Mouse (Mus musculus) frontal cortex, postnatal 25 days (tissue): ENCODE results near the gene Zfpl1.
"Not testable (repeated sequence)": the region's sequence is repeated elsewhere in the genome, so short reads cannot be mapped to it uniquely, and the experiment has no call there.

Experiments used
- DNase-seq, 2 experiments: peaks; one replicate each; pipeline ENCODE4 v3.0.0; 2022; ENCODE audit warnings: low spot score in 2 of 2

Zfpl1 gene

DNA sequence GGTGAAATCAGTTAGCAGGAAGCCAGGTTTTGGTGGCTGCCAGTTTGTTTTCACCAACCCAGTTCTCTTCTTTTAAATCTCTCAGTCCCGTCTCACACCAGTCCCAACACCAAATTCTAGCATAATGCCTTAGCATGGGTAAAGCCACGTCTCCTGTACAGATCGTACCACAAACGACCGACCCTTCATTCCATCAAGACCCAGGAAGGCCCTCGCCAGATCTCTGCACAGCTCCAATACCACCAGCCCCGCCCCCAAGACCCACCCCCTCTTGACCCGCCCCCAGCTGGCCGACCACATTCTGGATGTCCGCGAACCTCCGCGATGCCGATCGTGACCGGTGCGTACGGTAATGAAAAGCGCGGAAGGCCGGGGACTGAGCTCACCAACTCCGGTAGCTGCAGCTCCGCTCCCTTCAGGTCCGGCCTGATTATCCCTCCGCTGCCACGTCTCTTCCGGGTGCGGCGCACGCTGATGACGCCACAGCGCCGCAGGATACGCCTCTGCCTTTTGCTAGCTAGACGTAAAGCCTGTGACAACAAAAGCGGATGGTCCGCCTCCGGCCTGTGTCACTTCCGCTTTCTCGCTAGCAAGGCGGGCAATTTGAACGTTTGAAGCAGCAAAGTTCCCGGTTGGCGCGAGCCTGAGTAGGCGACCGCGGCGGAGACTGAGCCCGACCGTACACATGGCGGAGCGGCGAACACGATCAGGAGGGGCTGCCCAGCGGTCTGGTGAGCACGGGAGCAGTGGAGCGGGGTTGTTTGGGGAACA is at the start of gene Zfpl1, which contains the start of gene Cdca5:
Gene Zfpl1 (minus strand): TSS at position 479 of the 771 bp plus-strand sequence.
Gene Cdca5 (plus strand): TSS at position 506 of the 771 bp plus-strand sequence.
- DNase-seq: peak; percentile 92 to 93

DNA sequence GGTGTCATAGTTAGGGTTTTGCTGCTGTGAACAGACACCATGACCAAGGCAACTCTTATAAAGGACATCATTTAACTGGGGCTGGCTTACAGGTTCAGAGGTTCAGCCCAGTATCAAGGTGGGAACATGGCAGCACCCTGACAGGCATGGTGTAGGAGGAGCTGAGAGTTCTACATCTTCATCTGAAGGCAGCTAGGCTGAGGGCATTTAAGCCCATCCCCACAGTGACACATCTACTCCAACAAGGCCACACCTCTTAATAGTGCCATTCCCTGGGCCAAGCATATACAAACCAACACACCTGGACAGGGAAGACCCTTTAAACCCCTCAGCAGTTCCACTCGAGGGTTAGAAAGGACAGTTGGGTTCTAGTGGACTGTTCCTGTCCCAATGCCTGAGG is 48.4 kb upstream of the Zfpl1 start:
- DNase-seq: not testable (repeated sequence)

DNA sequence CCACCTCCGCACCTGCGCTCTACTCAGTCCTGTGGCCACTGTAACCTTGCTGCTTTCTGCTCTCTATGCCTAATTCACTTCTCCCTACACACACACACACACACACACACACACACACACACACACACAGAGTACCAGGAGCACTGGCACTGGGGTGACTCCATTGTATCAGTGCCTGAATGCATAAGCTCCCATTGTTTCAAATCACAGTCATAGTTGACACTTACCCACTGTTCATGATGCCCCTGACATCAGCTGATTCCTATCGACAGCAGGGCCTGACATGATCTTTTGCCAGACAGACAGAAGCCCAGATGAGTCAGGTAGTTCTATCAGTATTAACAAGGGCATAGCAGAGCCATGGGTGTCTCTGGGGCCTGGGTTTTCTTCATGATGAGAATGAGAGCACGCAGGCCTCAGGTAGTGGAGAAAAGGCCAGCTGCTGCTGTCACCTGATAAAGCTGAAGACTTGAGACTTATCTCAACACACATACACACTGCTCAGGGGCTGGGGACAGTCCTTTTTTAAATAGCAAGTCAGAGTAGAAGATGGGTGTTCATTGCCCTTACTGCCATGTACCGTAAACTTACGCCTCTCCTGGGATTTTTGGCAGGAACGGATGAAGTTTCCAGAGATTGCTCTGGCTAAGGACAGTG is 47.5 kb upstream of the Zfpl1 start:
- no peak for DNase-seq

DNA sequence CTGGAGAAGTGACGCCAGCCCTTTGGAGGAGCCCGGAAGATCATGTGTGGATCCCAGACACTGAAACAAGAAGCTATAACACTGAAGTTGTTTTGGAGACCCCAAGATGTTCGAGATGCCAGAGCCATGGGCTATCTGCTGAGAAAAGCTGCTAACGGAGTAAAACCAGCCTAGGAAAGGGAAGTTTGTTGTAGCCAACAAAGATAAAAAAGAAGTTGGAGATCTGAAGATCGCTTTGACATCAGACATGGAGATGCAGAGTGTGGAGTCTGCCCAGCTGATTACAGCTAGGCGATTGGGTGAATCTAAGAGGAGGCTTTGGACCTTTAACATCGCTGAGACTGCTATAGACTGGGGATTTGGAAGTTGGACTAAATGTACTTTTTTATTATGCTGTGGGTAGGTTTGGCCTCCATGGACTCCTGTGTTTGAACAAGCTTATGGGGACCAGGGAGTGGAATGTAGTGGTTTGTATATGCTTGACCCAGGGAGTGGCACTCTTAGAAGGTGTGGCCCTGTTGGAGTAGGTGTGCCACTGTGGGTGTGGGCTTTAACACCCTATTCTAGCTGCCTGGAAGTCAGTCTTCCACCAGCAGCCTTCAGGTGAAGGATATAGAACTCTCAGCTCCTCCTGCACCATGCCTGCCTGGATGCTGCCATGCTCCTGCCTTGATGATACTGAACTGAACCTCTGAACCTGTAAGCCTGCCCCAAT is 45.8 kb upstream of the Zfpl1 start:
- DNase-seq: not testable (repeated sequence)

DNA sequence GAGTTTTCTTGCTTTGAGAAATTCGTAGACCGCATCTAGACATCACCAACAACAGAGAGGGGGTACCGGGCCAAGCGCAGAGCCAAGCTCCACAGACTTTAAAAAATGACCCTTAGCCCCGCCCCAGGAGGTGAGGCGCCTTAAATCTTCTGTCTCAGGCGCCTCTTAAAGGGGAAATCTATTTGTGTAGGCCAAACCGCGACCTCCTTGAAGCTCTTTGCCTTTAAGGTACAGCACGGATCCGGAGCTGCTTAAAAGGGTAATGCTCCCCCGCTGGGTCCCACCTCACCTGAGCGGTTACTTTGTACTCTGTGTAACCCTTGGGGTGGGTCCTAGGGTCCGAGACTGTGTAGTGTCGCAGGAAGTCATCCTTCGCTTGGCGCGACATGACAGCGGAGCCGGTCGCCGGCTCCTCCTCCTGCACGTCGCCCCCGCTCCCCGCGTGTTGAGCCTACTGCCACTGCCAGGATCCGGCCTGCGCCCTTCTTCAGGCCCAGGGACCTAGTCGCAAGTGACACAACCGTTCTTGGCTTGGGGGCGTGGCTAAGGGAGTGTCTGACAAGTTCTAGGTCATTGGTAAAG is 43.1 kb upstream of the Zfpl1 start, which contains the start of gene Snx15:
Gene Snx15 (minus strand): TSS at position 545 of the 582 bp plus-strand sequence.
- peak; percentile 88 to 91 for DNase-seq

DNA sequence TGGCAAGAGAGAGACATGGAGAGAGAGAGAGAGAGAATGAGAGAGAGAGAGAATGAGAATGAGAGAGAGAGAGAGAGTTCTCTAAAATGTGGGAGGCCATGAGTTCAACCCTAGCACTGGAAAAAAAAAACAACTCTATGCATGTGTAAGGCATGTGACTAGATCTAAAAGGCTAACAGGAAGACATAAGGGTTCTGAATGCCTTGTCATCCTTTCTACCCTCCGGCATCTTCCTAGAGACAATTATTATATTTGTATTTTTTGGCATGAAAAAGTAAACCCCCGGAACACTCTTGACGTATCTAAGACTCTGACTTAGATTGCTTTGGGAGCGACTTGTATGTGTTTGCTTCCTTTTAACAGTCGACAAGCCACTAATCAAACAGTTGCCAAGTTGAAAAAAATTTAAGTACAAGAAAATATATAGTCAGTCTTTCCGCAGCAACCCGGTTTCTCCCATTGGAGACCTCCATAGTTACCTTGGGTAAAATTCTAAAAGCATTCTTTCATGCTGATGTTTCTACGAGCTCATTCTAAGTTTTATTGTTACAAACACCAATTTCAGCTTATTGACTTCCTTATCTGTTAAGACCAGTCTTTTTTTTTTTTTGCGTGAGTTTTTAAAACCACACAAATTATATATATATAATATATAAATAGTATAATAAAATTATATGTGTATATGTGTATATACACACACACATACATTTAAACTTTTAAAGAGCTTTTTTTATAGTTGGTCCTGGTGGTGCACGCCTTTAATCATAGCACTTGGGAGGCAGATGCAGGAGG is 42.2 kb upstream of the Zfpl1 start:
- no peak for DNase-seq

DNA sequence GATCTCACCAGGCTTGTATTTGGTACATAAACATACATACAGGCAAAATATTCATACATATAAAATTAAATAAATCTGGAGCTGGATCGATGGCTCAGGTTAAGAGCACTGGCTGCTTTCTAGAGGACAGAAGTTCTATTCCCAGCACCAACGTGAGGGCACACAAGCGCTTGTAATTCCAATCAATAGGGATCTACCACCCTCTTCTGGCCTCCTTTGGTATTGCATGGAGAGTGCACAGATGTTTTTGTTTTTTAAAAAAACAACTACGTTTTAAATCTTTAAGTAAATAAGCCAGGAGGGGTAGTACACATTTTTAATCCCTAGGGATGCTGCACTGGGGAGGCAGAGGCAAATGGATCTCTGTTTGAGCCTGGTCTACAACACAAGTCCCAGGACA is 41.5 kb upstream of the Zfpl1 start:
- no peak for DNase-seq

DNA sequence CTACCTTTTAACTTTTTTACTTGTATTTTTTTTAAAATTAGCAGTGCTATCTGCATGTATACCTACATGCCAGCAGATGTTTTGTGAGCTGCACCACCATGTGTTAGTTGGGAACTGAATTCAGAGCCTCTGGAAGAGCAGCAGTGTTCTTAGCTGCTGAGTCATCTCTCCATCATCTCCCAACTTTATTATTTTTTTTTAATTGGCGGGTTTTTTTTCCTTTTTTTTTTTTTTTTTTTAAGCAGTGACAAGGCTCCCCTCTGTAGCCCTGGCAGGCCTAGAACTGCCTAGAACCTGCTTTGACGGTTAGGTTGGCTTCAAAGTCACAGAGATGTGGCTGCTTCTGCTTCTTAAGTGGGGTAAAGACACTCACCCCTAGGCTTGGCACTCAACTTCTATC is 40.1 kb upstream of the Zfpl1 start:
- DNase-seq: no peak

DNA sequence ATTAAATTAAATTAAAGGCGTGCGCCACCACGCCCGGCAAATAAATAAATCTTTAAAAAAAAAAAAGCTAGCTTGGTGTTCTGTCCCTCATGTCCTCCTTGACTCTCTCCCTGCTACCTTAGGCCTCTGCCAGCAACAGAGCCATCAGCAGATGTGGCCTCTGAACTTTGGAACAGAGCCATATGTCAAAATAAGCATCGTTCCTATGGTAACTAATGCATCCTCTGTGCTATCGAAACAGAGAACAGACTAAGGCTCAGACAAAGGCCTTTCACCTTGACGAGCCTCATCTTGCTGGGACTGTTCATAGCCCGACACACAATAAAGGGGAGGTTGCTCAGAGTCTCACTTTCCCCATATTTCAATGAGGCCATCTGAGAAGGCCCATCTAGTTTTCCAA is 38.6 kb upstream of the Zfpl1 start:
- DNase-seq: no peak

DNA sequence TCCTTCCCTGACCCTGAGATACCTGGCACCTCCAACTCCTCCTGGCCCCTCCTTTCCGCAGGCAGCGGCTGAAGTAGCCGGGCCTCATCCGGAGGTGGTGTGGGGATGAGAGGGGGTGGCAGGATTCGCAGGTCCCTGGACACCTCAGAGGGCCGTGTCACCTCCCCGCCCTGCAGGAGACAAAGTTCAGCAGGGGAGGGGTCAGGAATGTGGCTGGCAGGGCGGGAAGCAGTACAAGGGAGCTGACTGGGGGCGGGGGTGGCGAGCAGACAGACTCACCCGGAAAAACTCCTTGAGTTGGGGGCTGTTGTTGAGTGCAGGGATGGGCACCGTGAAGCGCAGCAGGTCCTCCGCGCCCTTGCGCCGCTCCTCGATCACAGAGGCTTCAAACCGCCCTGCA is 37.0 kb upstream of the Zfpl1 start:
- DNase-seq: no peak

DNA sequence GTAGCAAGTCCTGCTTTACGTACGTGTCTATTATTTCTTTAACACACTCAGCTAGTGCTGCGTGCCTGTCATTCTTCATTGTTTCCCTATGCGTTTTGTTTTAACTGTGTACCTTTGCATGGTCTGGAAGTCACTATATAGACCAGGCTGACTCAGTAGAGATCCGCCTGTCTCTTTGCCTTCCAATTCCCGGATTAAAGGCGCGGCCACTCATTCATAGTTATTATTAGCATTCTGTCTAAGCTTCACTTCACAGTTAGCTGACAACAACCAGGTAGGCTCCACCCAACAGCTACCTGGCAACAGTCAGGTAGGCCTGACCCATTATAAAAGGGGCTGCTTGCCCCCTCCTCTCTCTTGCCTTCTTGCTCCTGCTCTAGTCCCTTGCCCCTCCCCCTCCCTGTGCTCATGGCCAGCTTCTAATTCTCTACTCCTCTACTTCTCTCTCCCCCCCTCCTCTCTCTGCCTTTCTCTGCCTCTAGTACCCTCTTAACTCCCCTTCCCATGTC is 34.0 kb upstream of the Zfpl1 start:
- no peak for DNase-seq

DNA sequence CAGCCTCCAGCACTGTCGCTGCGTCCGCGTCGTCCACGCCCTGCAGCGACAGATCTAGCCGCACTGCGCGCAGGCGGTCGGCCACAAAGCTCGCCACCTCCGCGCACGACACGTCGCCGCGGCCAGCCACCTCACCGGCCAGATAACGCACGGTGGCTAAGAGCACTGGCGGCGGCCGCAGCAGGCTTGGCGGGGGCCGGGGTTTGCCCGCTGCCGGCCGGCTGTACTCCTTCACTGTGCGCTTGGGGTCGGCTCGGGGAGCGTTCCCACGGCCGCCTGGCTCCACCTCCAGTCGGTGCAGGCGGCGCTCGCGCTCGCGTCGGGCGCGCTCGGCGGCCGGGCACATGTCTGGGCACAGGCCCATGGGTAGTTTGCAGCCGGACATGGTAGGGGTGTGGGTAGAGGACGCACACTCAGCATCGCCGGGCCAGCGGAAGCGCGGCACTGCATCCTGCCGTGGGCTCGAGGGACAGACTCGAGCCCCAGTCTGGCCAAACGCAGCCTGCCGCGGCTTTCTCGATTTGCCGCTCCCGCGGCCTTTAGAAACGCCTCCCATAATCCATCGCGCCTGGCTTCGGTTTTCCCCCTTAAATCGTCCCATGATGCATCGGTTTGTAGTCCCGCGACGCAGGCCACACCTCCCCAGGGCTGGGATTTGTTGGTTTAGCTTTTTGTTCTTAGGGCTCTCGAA is 33.4 kb upstream of the Zfpl1 start, which contains the start of gene Sac3d1:
Gene Sac3d1 (minus strand): TSS at position 665 of the 691 bp plus-strand sequence.
- peak; percentile 79 to 82 for DNase-seq

DNA sequence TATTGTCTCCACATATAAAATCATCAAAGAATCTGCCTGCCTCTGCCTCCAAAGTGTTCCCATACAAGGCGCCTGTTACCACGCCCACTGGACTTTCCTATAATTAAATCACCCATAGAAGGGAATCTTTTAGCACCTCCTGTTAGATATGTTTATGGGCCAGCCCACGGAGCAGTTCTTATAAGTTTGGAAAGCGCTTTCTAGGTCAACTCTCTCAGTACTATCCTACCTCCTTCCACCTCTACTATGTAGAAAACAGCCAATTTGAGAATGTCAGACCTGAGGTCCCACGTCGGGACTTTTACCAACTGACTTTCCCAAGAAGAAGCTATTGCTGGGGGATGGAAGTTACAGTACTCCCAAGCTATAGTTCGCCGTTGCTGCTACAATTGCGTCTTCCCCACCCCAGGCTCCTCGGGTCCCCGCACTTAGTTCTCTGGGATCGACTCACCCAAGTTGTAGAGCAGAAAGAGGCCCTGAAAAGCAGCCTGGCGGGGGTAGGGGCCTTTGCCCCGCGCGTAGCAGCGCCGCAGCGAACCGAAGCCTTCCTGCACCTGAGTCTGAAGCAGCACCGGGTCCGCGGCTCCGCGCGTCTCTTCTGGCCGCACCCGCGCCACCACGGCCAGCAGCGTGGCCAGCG is 32.7 kb upstream of the Zfpl1 start:
- no peak for DNase-seq

DNA sequence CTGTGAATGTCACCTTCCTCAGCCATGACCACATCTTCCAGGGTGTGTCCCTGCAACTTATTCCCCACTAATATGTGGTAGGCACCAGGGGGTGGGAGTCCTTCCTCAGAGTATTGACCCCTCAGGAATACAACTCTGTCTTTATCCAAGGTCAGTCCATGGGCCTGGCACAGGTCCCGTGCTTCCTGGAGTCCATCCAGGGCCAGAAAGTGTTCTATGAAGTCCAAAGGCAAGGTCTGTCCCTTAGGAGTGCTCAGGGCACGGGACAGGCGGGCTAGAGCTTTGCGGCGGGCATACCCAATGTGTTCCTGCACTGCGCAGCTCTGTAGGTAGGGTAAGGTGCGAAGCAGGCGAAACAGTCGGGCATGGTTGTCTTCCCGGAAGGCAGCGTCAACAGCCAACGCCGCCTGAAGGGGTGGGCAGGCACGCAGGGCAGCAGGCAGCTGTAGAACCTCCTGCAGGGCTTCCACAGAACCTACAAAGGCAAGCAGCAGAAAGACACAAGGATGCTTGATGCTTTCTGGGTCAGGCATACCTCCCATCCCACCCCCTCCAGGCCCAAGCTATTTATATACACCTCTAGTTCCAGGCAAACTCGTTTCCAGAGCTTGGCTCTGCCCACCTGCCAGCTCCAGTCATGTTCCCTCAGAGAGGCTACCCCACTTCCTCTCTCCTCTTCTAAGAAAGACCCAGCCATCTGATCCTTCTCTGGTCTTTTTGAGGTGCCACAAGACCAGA is 31.5 kb upstream of the Zfpl1 start:
- no peak for DNase-seq

DNA sequence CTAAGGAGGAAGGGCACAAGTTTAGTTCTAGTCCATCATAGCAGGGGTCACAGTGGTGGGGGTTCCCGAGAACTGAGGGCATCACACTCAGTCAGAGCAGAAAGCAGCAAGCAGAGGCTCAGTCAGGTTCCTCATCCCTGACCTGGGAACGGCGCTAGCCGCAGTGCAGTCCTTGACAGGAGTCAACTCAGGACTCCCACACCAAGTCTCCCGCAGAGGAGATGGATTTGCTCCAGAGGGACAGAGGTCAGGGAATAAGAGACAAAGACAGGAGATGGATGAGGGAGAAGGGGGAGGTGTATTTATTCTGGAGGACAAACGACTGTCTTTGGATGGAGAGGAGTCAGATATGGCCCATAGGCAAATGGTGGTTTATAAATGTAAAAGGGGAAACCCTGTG is 28.4 kb upstream of the Zfpl1 start:
- DNase-seq: no peak

DNA sequence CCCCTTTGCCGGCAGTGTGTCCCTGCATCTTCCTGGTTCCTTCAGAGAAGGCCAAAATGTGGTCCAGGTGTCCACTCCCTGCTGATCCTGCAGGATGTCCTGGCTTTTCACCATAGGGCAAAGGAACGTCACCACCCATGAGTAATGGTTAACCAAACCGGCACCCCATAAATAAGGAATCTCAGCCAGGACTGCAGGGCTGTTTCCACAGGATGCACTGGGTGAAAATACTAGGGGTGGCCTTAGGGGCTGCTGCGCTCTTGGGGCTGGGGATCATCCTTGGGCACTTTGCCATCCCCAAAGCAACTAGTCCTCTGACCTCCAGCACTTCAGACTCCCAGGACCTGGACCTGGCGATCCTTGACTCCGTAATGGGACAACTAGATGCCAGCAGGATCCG is 20.8 kb upstream of the Zfpl1 start, which contains the start of gene Naaladl1:
Gene Naaladl1 (plus strand): TSS at position 197 of the 400 bp plus-strand sequence.
- no peak for DNase-seq

DNA sequence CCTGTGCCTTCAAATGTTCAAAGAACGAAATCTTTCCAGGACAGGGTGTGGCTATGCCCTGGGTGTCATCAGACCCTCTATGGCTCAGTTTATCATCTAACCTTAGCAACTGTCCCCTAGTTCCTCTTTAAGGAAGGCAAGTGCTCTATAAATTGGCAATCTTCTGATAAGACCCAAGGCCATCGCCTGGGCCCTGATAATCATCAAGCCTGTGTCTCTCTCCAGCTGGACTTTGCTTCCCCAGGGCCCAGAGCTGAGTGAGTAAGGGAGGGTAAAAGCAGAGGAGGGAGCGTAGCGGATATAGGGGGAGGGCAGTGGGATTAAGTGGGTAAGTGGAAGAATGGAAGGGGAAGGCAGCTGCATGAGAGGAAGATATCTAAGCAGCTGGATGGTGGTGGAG is 19.7 kb upstream of the Zfpl1 start:
- DNase-seq: no peak

DNA sequence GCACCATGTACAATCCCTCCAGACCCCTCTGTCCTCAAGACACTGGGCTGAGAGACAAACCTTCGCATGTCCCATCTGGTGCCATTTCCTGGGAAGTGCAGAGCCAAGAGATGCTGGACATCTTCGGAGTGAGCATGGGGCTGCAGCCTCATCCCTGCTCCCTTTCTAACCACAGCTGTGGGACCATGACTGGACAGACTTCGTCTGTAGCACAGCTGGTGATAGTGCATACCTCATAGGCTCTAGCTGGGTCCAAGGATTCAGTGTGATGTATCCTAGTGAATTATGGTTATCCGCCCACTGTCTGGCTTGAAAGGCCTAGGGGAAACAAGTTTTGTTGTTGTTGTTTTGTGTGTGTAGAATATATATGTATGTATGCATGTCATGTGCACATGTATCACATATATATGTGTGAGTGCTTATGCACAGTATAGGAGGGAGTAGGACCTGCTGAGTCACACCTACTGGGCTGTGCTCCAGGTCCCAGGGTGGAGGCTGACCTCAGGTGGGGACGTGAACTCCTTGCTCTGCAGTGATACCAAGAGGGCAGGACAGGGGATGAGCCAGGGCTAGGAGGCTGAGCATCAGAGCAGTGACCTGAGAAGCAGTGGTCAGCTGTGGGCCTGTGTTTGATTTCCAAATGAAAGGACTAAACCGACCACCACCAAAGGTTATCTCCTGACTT is 17.6 kb upstream of the Zfpl1 start:
- DNase-seq: no peak

DNA sequence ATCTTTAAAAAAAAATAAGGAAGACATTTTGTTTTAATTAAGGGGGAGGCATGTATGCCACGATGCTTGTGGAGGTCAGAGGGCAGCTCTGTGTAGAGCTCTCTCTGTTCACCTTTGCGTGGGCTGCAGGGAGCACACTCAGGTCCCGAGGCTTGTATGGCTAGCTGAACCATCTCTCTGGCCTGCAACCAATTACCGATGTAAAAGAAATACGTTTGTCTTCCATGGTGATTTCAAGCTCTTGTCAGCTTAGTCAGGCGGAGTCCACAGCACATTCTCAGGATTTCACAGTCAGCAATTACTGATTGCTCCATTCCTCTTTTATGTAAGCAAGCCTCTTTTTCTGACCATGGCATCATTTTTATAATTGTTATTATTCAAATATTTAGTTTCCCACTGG is 16.4 kb upstream of the Zfpl1 start:
- no peak for DNase-seq
